Mouse (Mus musculus): ENCODE measurements around the gene Batf. TPM values are rescaled to one million over a fixed set of nuclear protein-coding genes. Genes with fewer than 3 reads are reported as not detected.

The Batf gene
- polyA plus RNA-seq, 1 experiment from 2014 or later: 0.36 TPM

DNA sequence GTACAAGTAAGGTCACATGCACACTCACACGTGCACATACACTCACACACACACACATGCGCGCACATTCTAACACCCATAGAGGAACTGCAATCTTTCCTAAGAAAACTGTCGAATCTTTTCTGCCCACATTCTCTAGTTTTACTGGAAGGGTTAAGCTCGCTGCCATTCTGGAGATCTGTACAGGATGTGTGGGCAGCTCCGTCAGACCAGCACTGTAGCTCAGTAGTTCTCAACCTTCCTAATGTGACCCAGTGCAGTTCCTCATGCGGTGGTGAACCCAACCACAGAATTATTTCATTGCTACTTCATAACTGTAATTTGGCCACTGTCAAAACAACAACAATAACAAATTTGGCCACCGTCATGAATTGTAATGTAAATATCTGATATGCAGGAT, 12.6 kb upstream of the Batf start:
- H3K9me3 ChIP-seq (ENCODE audit: control insufficient read depth, low read length): no peaks in the 10 kb centered on the region
- H3K27me3 ChIP-seq (ENCODE audit: control insufficient read depth, insufficient read depth, low read length): no peaks in the 10 kb centered on the region
- no peak overlapping the region for H3K9ac ChIP-seq (replicated peaks; ENCODE audit: low read depth, low read length)
- H3K27ac ChIP-seq (ENCODE audit: low read depth, low read length): no peak overlapping the region
- no peak overlapping the region for H3K4me3 ChIP-seq (ENCODE audit: low read depth, low read length)
- WGBS: 94% methylated on average over 8 of the region's 8 CpGs
- no peak overlapping the region for H3K4me2 ChIP-seq (ENCODE audit: low read depth, low read length)
- H3K36me3 ChIP-seq (ENCODE audit: control insufficient read depth, insufficient read depth, low read length): no peaks in the 10 kb centered on the region
- H3K4me1 ChIP-seq (ENCODE audit: control insufficient read depth, insufficient read depth, low read length): no peaks in the 10 kb centered on the region
- no peak for ATAC-seq (ENCODE audit: low read depth)

GRCm38 (mm10) chr12:85679117-85679516, 7.4 kb upstream of the Batf start:
- no peaks in the 10 kb centered on the region for H3K36me3 ChIP-seq (ENCODE audit: control insufficient read depth, insufficient read depth, low read length)
- no peak overlapping the region for H3K4me2 ChIP-seq (ENCODE audit: low read depth, low read length)
- no peak overlapping the region for H3K4me3 ChIP-seq (ENCODE audit: low read depth, low read length)
- H3K4me1 ChIP-seq (ENCODE audit: control insufficient read depth, insufficient read depth, low read length): no peaks in the 10 kb centered on the region
- WGBS: 86% methylated on average over 5 of the region's 5 CpGs
- H3K9me3 ChIP-seq (ENCODE audit: control insufficient read depth, low read length): no peaks in the 10 kb centered on the region
- ATAC-seq (ENCODE audit: low read depth): no peak
- H3K9ac ChIP-seq (replicated peaks; ENCODE audit: low read depth, low read length): no peak overlapping the region
- no peak overlapping the region for H3K27ac ChIP-seq (ENCODE audit: low read depth, low read length)
- no peaks in the 10 kb centered on the region for H3K27me3 ChIP-seq (ENCODE audit: control insufficient read depth, insufficient read depth, low read length)

DNA sequence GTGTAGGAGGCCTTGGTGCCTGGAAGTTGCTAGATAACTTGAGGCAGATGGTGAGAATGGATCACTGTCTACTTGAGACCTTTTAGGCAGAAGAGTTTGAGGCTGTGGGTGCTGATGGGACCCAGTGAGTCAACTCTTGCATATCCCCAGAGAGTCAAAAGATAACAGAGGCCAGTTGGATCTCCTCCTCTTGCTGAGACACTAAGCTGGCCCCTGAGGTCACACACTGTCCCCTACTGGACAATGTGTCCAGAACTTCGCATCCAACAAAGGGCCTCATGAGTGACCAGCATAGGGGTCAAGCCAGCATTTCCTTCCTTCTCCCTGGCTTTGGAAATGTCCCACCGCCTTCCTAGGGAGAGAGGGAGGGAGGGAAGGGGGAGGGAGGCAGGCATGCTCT, 6.7 kb upstream of the Batf start:
- Histone ChIP-seq H3K4me2 (ENCODE audit: low read depth, low read length) (no peak overlapping the region), H3K9me3 (ENCODE audit: control insufficient read depth, low read length) (no peaks in the 10 kb centered on the region), H3K4me1 (ENCODE audit: control insufficient read depth, insufficient read depth, low read length) (no peaks in the 10 kb centered on the region), H3K27me3 (ENCODE audit: control insufficient read depth, insufficient read depth, low read length) (no peaks in the 10 kb centered on the region), H3K9ac (replicated peaks; ENCODE audit: low read depth, low read length) (no peak overlapping the region), H3K4me3 (ENCODE audit: low read depth, low read length) (no peak overlapping the region), H3K36me3 (ENCODE audit: control insufficient read depth, insufficient read depth, low read length) (no peaks in the 10 kb centered on the region), H3K27ac (ENCODE audit: low read depth, low read length) (no peak overlapping the region)
- 63% methylated on average over 2 of the region's 2 CpGs for WGBS
- no peak for ATAC-seq (ENCODE audit: low read depth)

DNA sequence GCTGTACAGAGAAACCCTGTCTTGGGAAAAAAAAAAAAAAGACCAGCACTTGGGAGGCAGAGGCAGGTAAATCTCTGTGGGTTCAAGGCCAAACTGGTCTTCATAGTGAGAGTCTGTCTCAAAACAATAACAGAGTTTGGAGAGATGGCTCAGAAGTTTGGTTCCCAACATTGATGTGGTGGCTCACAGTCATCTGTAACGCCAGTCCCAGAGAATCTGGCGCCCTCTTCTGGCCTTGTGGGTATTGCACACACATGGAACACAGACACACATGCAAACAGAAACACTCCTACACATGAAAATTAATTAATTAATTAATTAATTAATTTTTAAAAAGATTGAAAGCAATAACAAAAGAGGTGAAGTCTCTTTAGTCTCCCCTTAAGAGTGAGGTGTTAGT, 4.1 kb upstream of the Batf start:
- whole genome bisulfite sequencing: 30% methylated on average over 2 of the region's 2 CpGs
- H3K4me3 ChIP-seq (ENCODE audit: low read depth, low read length): no peak overlapping the region
- no peaks in the 10 kb centered on the region for H3K9me3 ChIP-seq (ENCODE audit: control insufficient read depth, low read length)
- H3K36me3 ChIP-seq (ENCODE audit: control insufficient read depth, insufficient read depth, low read length): no peaks in the 10 kb centered on the region
- no peaks in the 10 kb centered on the region for H3K4me1 ChIP-seq (ENCODE audit: control insufficient read depth, insufficient read depth, low read length)
- no peak overlapping the region for H3K27ac ChIP-seq (ENCODE audit: low read depth, low read length)
- no peaks in the 10 kb centered on the region for H3K27me3 ChIP-seq (ENCODE audit: control insufficient read depth, insufficient read depth, low read length)
- H3K4me2 ChIP-seq (ENCODE audit: low read depth, low read length): no peak overlapping the region
- H3K9ac ChIP-seq (replicated peaks; ENCODE audit: low read depth, low read length): no peak overlapping the region
- ATAC-seq (ENCODE audit: low read depth): no peak

GRCm38 (mm10) chr12:85684411-85685275, 1.8 kb upstream of the Batf start:
- Histone ChIP-seq H3K4me2 (ENCODE audit: low read depth, low read length) (no peak overlapping the region), H3K27ac (ENCODE audit: low read depth, low read length) (no peak overlapping the region), H3K9ac (replicated peaks; ENCODE audit: low read depth, low read length) (no peak overlapping the region), H3K36me3 (ENCODE audit: control insufficient read depth, insufficient read depth, low read length) (no peaks in the 10 kb centered on the region), H3K4me3 (ENCODE audit: low read depth, low read length) (no peak overlapping the region), H3K4me1 (ENCODE audit: control insufficient read depth, insufficient read depth, low read length) (no peaks in the 10 kb centered on the region), H3K27me3 (ENCODE audit: control insufficient read depth, insufficient read depth, low read length) (no peaks in the 10 kb centered on the region), H3K9me3 (ENCODE audit: control insufficient read depth, low read length) (no peaks in the 10 kb centered on the region)
- 89% methylated on average over 16 of the region's 16 CpGs for WGBS
- no peak for ATAC-seq (ENCODE audit: low read depth)

- H3K9me3 ChIP-seq (ENCODE audit: control insufficient read depth, low read length): no peaks in the 10 kb centered on the region
- ATAC-seq (ENCODE audit: low read depth): no peak
- WGBS: 82% methylated on average over 7 of the region's 7 CpGs
- no peak overlapping the region for H3K9ac ChIP-seq (replicated peaks; ENCODE audit: low read depth, low read length)
- H3K27me3 ChIP-seq (ENCODE audit: control insufficient read depth, insufficient read depth, low read length): no peaks in the 10 kb centered on the region
- no peaks in the 10 kb centered on the region for H3K4me1 ChIP-seq (ENCODE audit: control insufficient read depth, insufficient read depth, low read length)
- no peak overlapping the region for H3K4me2 ChIP-seq (ENCODE audit: low read depth, low read length)
- H3K36me3 ChIP-seq (ENCODE audit: control insufficient read depth, insufficient read depth, low read length): no peaks in the 10 kb centered on the region
- H3K27ac ChIP-seq (ENCODE audit: low read depth, low read length): no peak overlapping the region
- no peak overlapping the region for H3K4me3 ChIP-seq (ENCODE audit: low read depth, low read length)
Measured at GRCm38 (mm10) chr12:85687217-85687533, 706 bp downstream of the Batf start.

DNA sequence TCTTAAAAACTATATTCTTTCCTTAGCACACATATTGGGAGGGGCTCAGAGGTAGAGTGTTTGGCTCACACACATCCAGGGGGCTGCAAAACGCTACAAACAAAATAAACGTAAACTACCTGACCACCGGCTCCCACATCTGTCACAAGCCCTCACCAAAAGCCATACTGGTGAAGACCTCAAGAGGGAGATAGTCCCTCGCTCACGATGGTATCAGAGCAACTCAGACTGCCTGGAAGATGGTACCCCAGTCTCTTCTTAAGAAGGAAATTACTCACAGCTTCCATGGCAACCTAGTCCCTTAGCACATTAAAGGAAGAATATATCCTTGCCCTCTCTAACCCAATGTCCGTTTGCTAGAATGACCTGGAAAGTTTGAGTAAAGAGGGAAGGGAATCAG, 1.4 kb downstream of the Batf start:
- ATAC-seq (ENCODE audit: low read depth): no peak
- Histone ChIP-seq H3K9me3 (ENCODE audit: control insufficient read depth, low read length) (no peaks in the 10 kb centered on the region), H3K4me1 (ENCODE audit: control insufficient read depth, insufficient read depth, low read length) (no peaks in the 10 kb centered on the region), H3K36me3 (ENCODE audit: control insufficient read depth, insufficient read depth, low read length) (no peaks in the 10 kb centered on the region), H3K4me3 (ENCODE audit: low read depth, low read length) (no peak overlapping the region), H3K9ac (replicated peaks; ENCODE audit: low read depth, low read length) (no peak overlapping the region), H3K27ac (ENCODE audit: low read depth, low read length) (no peak overlapping the region), H3K27me3 (ENCODE audit: control insufficient read depth, insufficient read depth, low read length) (no peaks in the 10 kb centered on the region), H3K4me2 (ENCODE audit: low read depth, low read length) (no peak overlapping the region)
- 70% methylated on average over 6 of the region's 6 CpGs for whole genome bisulfite sequencing

DNA sequence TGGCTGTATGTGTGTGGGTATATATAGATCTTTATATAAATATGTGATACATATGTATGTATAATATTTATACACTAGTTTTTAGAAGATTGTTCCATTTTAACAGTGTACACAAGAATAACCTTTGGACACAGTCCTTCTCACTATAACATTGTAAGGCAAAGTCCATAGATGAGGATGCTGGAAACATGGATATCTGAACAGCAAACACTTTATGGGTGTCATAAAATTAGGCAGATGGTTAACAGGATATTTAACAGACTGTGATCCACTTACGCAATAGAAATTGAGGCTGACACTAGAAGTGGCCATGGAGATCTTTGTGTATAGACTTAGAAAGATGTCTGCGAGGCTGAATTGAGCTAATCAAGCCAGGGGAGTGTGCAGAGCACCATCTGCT, 9.3 kb downstream of the Batf start:
- Histone ChIP-seq H3K4me1 (ENCODE audit: control insufficient read depth, insufficient read depth, low read length) (no peaks in the 10 kb centered on the region), H3K4me3 (ENCODE audit: low read depth, low read length) (no peak overlapping the region), H3K4me2 (ENCODE audit: low read depth, low read length) (no peak overlapping the region), H3K27me3 (ENCODE audit: control insufficient read depth, insufficient read depth, low read length) (no peaks in the 10 kb centered on the region), H3K9ac (replicated peaks; ENCODE audit: low read depth, low read length) (no peak overlapping the region), H3K27ac (ENCODE audit: low read depth, low read length) (no peak overlapping the region), H3K36me3 (ENCODE audit: control insufficient read depth, insufficient read depth, low read length) (no peaks in the 10 kb centered on the region), H3K9me3 (ENCODE audit: control insufficient read depth, low read length) (no peaks in the 10 kb centered on the region)
- WGBS: 90% methylated on average over 2 of the region's 2 CpGs
- ATAC-seq (ENCODE audit: low read depth): no peak

- Histone ChIP-seq H3K27me3 (ENCODE audit: control insufficient read depth, insufficient read depth, low read length) (no peaks in the 10 kb centered on the region), H3K4me2 (ENCODE audit: low read depth, low read length) (no peak overlapping the region), H3K27ac (ENCODE audit: low read depth, low read length) (no peak overlapping the region), H3K9me3 (ENCODE audit: control insufficient read depth, low read length) (no peaks in the 10 kb centered on the region), H3K4me1 (ENCODE audit: control insufficient read depth, insufficient read depth, low read length) (no peaks in the 10 kb centered on the region), H3K36me3 (ENCODE audit: control insufficient read depth, insufficient read depth, low read length) (no peaks in the 10 kb centered on the region), H3K4me3 (ENCODE audit: low read depth, low read length) (no peak overlapping the region), H3K9ac (replicated peaks; ENCODE audit: low read depth, low read length) (no peak overlapping the region)
- WGBS: 85% methylated on average over 5 of the region's 5 CpGs
- ATAC-seq (ENCODE audit: low read depth): no peak
Measured at GRCm38 (mm10) chr12:85696436-85696835, 10.0 kb downstream of the Batf start.
